Mouse (Mus musculus) bone marrow, adult 2 months (tissue): ENCODE data around the gene Wfdc5. TPM values are rescaled to one million over a fixed set of nuclear protein-coding genes. Genes with fewer than 3 reads are reported as not detected.

ENCODE experiments used
- H3K27ac ChIP-seq: fragments of 200-500 bp; 2 replicates; pipeline ENCODE4 v1.5.1; 2012; ENCODE audit warnings: low read depth, mild to moderate bottlenecking, control low read depth, inconsistent platforms, low read length; ENCODE audit not compliant: control insufficient read depth, poor library complexity, insufficient read depth
- H3K4me1 ChIP-seq: fragments of 200-500 bp; 2 replicates; pipeline ENCODE4 v1.6.1; 2011; ENCODE audit warnings: low read length; ENCODE audit not compliant: control insufficient read depth, insufficient read depth
- H3K4me3 ChIP-seq: fragments of 200-500 bp; replicated peaks from 2 replicates; pipeline ENCODE3; 2011; ENCODE audit warnings: mild to moderate bottlenecking, low read depth, low read length, control low read depth; ENCODE audit not compliant: control insufficient read depth
- CTCF ChIP-seq: fragments of 200-500 bp; IDR thresholded peaks from 2 replicates; pipeline ENCODE4 v1.5.1; 2011; ENCODE audit warnings: low read length, control low read depth; ENCODE audit not compliant: control insufficient read depth, insufficient read depth
- POLR2A ChIP-seq: fragments of 200-500 bp; IDR thresholded peaks from 2 replicates; pipeline ENCODE4 v1.6.1; 2011; ENCODE audit warnings: low read depth, mild to moderate bottlenecking, control low read depth, low read length, borderline replicate concordance; ENCODE audit not compliant: control insufficient read depth
- WGBS: fragments of 180-500 bp; shearing (Covaris S2); methylation state at CpG from one replicate; pipeline ENCODE4 v1.1.7; 2018; 5-methylcytosine and 5-hydroxymethylcytosine counted together
- polyA plus RNA-seq: library from polyadenylated mRNA; stranded (reverse); fragments of >200 nt; gene quantifications from 2 replicates; pipeline ENCODE4 v1.2.4, GENCODE M21; 2011; ENCODE audit warnings: low replicate concordance; ENCODE audit not compliant: missing spikeins, insufficient read depth, insufficient read length

The Wfdc5 gene
- polyA plus RNA-seq, 1 experiment, result not detected

DNA sequence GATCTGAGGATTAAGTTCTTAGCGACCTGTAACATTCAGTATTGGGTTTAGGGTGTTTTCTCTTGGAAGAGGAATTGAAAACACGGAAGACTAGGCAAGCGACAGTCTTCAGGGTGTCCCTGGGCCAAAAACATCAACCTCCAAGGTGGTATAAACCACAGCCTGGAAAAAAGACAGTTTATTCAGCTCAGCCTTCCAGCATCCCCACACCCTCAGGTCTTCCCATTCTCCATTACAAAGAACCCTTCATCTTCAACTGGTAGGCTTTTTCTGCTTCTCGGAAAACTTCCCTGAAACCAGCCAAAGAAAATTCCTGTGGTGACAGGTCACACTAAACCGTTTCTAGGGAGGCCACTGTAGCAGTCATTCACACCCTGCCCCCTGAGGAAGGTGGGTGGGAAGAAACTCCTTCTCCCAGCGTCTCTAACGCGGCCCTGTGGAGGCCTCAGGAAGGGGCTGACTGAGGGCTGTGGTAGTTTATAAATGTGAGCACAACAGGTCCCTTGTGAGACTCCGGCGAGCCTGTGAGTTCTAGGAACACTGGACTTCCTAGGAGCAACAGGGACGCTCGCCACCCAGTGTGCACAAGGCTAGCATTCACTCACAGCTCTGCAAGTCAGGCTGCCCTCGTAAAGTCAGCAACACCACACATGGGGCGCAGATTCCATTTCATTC, 32.3 kb downstream of the Wfdc5 start:
- Histone ChIP-seq H3K4me3 (no peak overlapping the region), H3K27ac (no peak overlapping the region), H3K4me1 (no peaks in the 10 kb centered on the region)
- WGBS, result 83% methylated on average over 14 of the region's 14 CpGs
- TF ChIP-seq CTCF (no peak), POLR2A (no peak)

- TF ChIP-seq POLR2A (no peak), CTCF (no peak)
- H3K4me3 ChIP-seq, result no peak overlapping the region
- WGBS, result 93% methylated on average over 12 of the region's 12 CpGs
- H3K4me1 ChIP-seq, result no peaks in the 10 kb centered on the region
- no peak overlapping the region for H3K27ac ChIP-seq
These were observed 36.0 kb downstream of the Wfdc5 start for GRCm38 (mm10) chr2:164146556-164146955.

- WGBS, result 87% methylated on average over 10 of the region's 10 CpGs
- no peak overlapping the region for H3K27ac ChIP-seq
- TF ChIP-seq CTCF, result no peak
- no peak for TF ChIP-seq POLR2A
- no peaks in the 10 kb centered on the region for H3K4me1 ChIP-seq
- H3K4me3 ChIP-seq, result no peak overlapping the region
These were observed 38.0 kb downstream of the Wfdc5 start for GRCm38 (mm10) chr2:164144541-164144940.

DNA sequence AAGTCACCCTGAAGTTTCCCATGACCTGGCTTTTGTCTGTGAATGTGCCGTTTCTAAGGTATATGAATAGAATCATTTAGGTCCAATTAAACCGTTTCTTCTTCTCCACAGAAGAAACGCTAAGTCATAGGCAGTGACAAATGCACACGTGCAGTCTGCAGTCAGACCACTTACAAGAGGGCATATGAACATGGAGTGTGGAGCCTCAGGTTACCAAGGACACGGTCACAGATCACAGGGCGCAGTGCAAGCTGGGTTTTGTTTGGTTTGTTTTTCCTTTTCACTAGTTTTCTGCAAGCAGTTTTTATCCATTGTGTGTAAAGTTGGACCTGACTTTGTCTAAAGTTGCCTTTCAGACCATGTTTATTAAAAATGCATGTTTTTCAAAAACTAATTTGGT, 38.5 kb downstream of the Wfdc5 start:
- TF ChIP-seq CTCF, result no peak
- no peak for TF ChIP-seq POLR2A
- no peak overlapping the region for H3K4me3 ChIP-seq
- no peak overlapping the region for H3K27ac ChIP-seq
- 60% methylated on average over 6 of the region's 6 CpGs for WGBS
- no peaks in the 10 kb centered on the region for H3K4me1 ChIP-seq

- Histone ChIP-seq H3K27ac (no peak overlapping the region), H3K4me3 (no peak overlapping the region), H3K4me1 (no peaks in the 10 kb centered on the region)
- whole genome bisulfite sequencing, result 75% methylated on average over 10 of the region's 10 CpGs
- no peak for TF ChIP-seq POLR2A
These were observed 40.5 kb downstream of the Wfdc5 start for GRCm38 (mm10) chr2:164142021-164142420.

GRCm38 (mm10) chr2:164137754-164138153, 44.8 kb downstream of the Wfdc5 start:
- Histone ChIP-seq H3K4me1 (no peaks in the 10 kb centered on the region; the same call in 1 of the 2 replicates), H3K27ac (no peak overlapping the region), H3K4me3 (no peak overlapping the region)
- TF ChIP-seq POLR2A (no peak), CTCF (no peak)
- 91% methylated on average over 6 of the region's 6 CpGs for WGBS

- TF ChIP-seq POLR2A (no peak), CTCF (no peak)
- 58% methylated on average over 2 of the region's 2 CpGs for WGBS
- no peaks in the 10 kb centered on the region; the same call in 1 of the 2 replicates for H3K4me1 ChIP-seq
These were observed 46.1 kb downstream of the Wfdc5 start for GRCm38 (mm10) chr2:164136393-164136792.

GRCm38 (mm10) chr2:164135367-164135766, 47.2 kb downstream of the Wfdc5 start:
- 81% methylated on average over 1 of the region's 1 CpGs for WGBS
- TF ChIP-seq CTCF (no peak), POLR2A (no peak)
- H3K27ac ChIP-seq, result no peak overlapping the region
- H3K4me3 ChIP-seq, result no peak overlapping the region
- no peaks in the 10 kb centered on the region; the same call in 1 of the 2 replicates for H3K4me1 ChIP-seq

More at GRCm38 (mm10) chr2:164136393-164136792, 46.1 kb downstream of the Wfdc5 start:
- no peak overlapping the region for H3K4me3 ChIP-seq
- no peak overlapping the region for H3K27ac ChIP-seq

GRCm38 (mm10) chr2:164134563-164134962, 48.0 kb downstream of the Wfdc5 start:
- Histone ChIP-seq H3K4me3 (no peak overlapping the region), H3K27ac (no peak overlapping the region), H3K4me1 (no peaks in the 10 kb centered on the region; the same call in 1 of the 2 replicates)
- TF ChIP-seq POLR2A (no peak), CTCF (no peak; the same call in 1 of the 2 replicates)
- WGBS, result 70% methylated on average over 6 of the region's 6 CpGs
